Comparison of ENCODE assay signal across 10 mouse cellular contexts in the genomic region with DNA sequence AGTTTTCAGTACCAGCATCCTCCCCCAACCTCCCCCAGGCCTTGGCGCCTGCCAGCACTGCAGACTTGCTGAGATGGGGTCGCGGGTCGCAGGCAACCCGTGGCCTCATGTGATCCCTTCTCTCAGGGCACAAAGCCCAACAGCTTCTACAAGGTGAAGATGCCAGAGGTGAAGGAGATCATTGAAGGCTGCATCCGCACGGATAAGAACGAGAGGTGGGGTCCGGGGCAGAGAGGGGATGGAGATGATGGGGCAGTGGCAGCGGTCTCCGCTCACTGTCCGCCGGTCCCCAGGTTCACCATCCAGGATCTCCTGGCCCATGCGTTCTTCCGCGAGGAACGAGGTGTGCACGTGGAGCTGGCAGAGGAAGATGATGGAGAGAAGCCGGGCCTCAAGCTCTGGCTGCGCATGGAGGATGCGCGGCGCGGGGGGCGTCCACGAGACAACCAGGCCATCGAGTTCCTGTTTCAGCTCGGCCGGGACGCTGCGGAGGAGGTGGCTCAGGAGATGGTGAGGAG. TPM values are rescaled to one million over a fixed set of nuclear protein-coding genes. Genes with fewer than 3 reads are reported as not detected.
DNase-seq lines count a peak whose midpoint lies in the region; ATAC-seq and TF ChIP-seq lines count a peak whose summit lies in the region.
"Had no signal": no experiment of that assay in that cellular context is flagged by ENCODE, and none has a peak within 500 bp of the region (broad histone marks: within the 10 kb centered on the region; RNA-seq: fewer than 3 reads in every experiment).

No protein-coding gene starts in this region.

- 39% methylated on average over 31 of the region's 31 CpGs for WGBS in kidney, adult 2 months
- WGBS in embryonic facial prominence, embryonic 10.5 days = 2% methylated on average over 31 of the region's 31 CpGs
- 24% methylated on average over 31 of the region's 31 CpGs for WGBS in intestine, embryonic 15.5 days
- WGBS in neural tube, embryonic 12.5 days = 2% methylated on average over 31 of the region's 31 CpGs

- H3K9me3 ChIP-seq in embryonic facial prominence, embryonic 10.5 days = no peaks in the 10 kb centered on the region
- no peaks in the 10 kb centered on the region for H3K9me3 ChIP-seq in intestine, embryonic 15.5 days
- no peaks in the 10 kb centered on the region for H3K9me3 ChIP-seq in neural tube, embryonic 12.5 days

- peak overlapping the region; percentile 22 for H3K27ac ChIP-seq in kidney, adult 2 months (ENCODE audit: insufficient read depth, low read depth, low read length)
- H3K27ac ChIP-seq in embryonic facial prominence, embryonic 10.5 days (replicated peaks) = peak overlapping the region; percentile 5; the same call in 1 of the 2 replicates
- no peak overlapping the region for H3K27ac ChIP-seq in intestine, embryonic 15.5 days
- no peak overlapping the region for H3K27ac ChIP-seq in neural tube, embryonic 12.5 days

- no peaks in the 10 kb centered on the region for H3K27me3 ChIP-seq in kidney, adult 2 months (replicated peaks; ENCODE audit: control insufficient read depth, insufficient read depth, low read length)
- peaks cover 85% of the 10 kb centered on the region for H3K27me3 ChIP-seq in embryonic facial prominence, embryonic 10.5 days (replicated peaks; ENCODE audit: low read depth, poor library complexity, severe bottlenecking)
- H3K27me3 ChIP-seq in intestine, embryonic 15.5 days (replicated peaks) = peaks cover 7% of the 10 kb centered on the region; the same call in 1 of the 2 replicates
- peaks cover 71% of the 10 kb centered on the region for H3K27me3 ChIP-seq in neural tube, embryonic 12.5 days (replicated peaks)
- H3K27me3 ChIP-seq: CH12.LX had no signal

- H3K4me3 ChIP-seq in kidney, adult 2 months (ENCODE audit: insufficient read depth, low read depth, low read length) = peak overlapping the region; percentile 15
- peak overlapping the region; percentile 53 for H3K4me3 ChIP-seq in embryonic facial prominence, embryonic 10.5 days
- peak overlapping the region; percentile 12 for H3K4me3 ChIP-seq in intestine, embryonic 15.5 days (replicated peaks)
- H3K4me3 ChIP-seq in neural tube, embryonic 12.5 days = peak overlapping the region; percentile 27

- 0 out of 2 replicates have a peak overlapping the region, but pooled peaks have one; percentile 23 for H3K9ac ChIP-seq in intestine, embryonic 15.5 days
- peak overlapping the region; percentile 22; the same call in 1 of the 2 replicates for H3K9ac ChIP-seq in neural tube, embryonic 12.5 days

- peaks cover 7% of the 10 kb centered on the region for H3K4me1 ChIP-seq in kidney, adult 2 months (ENCODE audit: control insufficient read depth, insufficient read depth, low read length)
- peaks cover 65% of the 10 kb centered on the region for H3K4me1 ChIP-seq in embryonic facial prominence, embryonic 10.5 days
- peaks cover 28% of the 10 kb centered on the region for H3K4me1 ChIP-seq in intestine, embryonic 15.5 days (replicated peaks)
- H3K4me1 ChIP-seq in neural tube, embryonic 12.5 days = peaks cover 42% of the 10 kb centered on the region

- no peak for ATAC-seq in intestine, embryonic 15.5 days
- no peak for ATAC-seq in neural tube, embryonic 12.5 days (ENCODE audit: low FRiP score, low read depth)

- peak overlapping the region; percentile 52 for H3K4me2 ChIP-seq in intestine, embryonic 15.5 days (replicated peaks)
- H3K4me2 ChIP-seq in neural tube, embryonic 12.5 days (replicated peaks) = peak overlapping the region; percentile 61

- no peak for DNase-seq in kidney, adult 2 months
- DNase-seq in kidney, adult 8-10 months = no peak
- DNase-seq in embryonic facial prominence, embryonic 10.5 days (ENCODE audit: low spot score) = peak; percentile 64
- no peak for DNase-seq in urinary bladder, adult 18-20 months (ENCODE audit: low spot score in 2 of 2)
- DNase-seq in ovary, postnatal 36 days (ENCODE audit: low spot score) = no peak
- DNase-seq in cerebellum, postnatal 14 days = no peak
- DNase-seq: cerebellum, adult 11 months had no signal

- peaks cover 3% of the 10 kb centered on the region; the same call in 1 of the 2 replicates for H3K36me3 ChIP-seq in kidney, adult 2 months (ENCODE audit: control insufficient read depth, insufficient read depth, low read length)
- no peaks in the 10 kb centered on the region for H3K36me3 ChIP-seq in embryonic facial prominence, embryonic 10.5 days (replicated peaks)
- H3K36me3 ChIP-seq in intestine, embryonic 15.5 days = no peaks in the 10 kb centered on the region
- no peaks in the 10 kb centered on the region for H3K36me3 ChIP-seq in neural tube, embryonic 12.5 days

- TF ChIP-seq CTCF in kidney, adult 2 months (conservative IDR thresholded peaks at IDR 0.05; ENCODE audit: insufficient read depth, insufficient read length, low read depth, low read length) = no peak

- peak; percentile 17 for TF ChIP-seq POLR2A in kidney, adult 2 months (IDR thresholded peaks at IDR 0.05; ENCODE audit: low read depth, low read length)

RNA-seq across cellular contexts. Expression of a gene that starts 4.6 kb away (rescaled TPM):
- 134 and 160 TPM in 2 replicates for polyA plus RNA-seq in kidney, adult 2 months (2012; rRNA removed)
- polyA plus RNA-seq in embryonic facial prominence, embryonic 10.5 days (2016; fragmentation: Nextera tagmentation; extraction: Ambion mirVana) = 6.0 and 8.3 TPM in 2 replicates
- 12.3 and 12.7 TPM in 2 replicates for polyA plus RNA-seq in intestine, embryonic 15.5 days (2015; fragmentation: Nextera tagmentation; extraction: Ambion mirVana)
- polyA plus RNA-seq in neural tube, embryonic 12.5 days (2016; fragmentation: Nextera tagmentation; extraction: Ambion mirVana) = 6.2 and 7.5 TPM in 2 replicates

RNA-seq across cellular contexts. Expression of a gene that starts 11.5 kb away (rescaled TPM):
- 112 and 116 TPM in 2 replicates for polyA plus RNA-seq in kidney, adult 2 months (2012; rRNA removed)
- 124 TPM in 2 replicates for polyA plus RNA-seq in embryonic facial prominence, embryonic 10.5 days (2016; fragmentation: Nextera tagmentation; extraction: Ambion mirVana)
- polyA plus RNA-seq in intestine, embryonic 15.5 days (2015; fragmentation: Nextera tagmentation; extraction: Ambion mirVana) = 135 and 142 TPM in 2 replicates
- polyA plus RNA-seq in neural tube, embryonic 12.5 days (2016; fragmentation: Nextera tagmentation; extraction: Ambion mirVana) = 101 and 103 TPM in 2 replicates

RNA-seq across cellular contexts. Expression of a gene that starts 13.8 kb away (rescaled TPM):
- polyA plus RNA-seq in kidney, adult 2 months (2012; rRNA removed) = 1.3 and 1.6 TPM in 2 replicates
- polyA plus RNA-seq in embryonic facial prominence, embryonic 10.5 days (2016; fragmentation: Nextera tagmentation; extraction: Ambion mirVana) = 1.3 and 1.4 TPM in 2 replicates
- polyA plus RNA-seq in intestine, embryonic 15.5 days (2015; fragmentation: Nextera tagmentation; extraction: Ambion mirVana) = 0.72 and 1.1 TPM in 2 replicates
- polyA plus RNA-seq in neural tube, embryonic 12.5 days (2016; fragmentation: Nextera tagmentation; extraction: Ambion mirVana) = 1.1 and 1.3 TPM in 2 replicates

RNA-seq across cellular contexts. Expression of a gene that starts 13.9 kb away (rescaled TPM):
- 540 and 572 TPM in 2 replicates for polyA plus RNA-seq in kidney, adult 2 months (2012; rRNA removed)
- polyA plus RNA-seq in embryonic facial prominence, embryonic 10.5 days (2016; fragmentation: Nextera tagmentation; extraction: Ambion mirVana) = 200 and 203 TPM in 2 replicates
- polyA plus RNA-seq in intestine, embryonic 15.5 days (2015; fragmentation: Nextera tagmentation; extraction: Ambion mirVana) = 250 and 261 TPM in 2 replicates
- polyA plus RNA-seq in neural tube, embryonic 12.5 days (2016; fragmentation: Nextera tagmentation; extraction: Ambion mirVana) = 201 and 213 TPM in 2 replicates

RNA-seq across cellular contexts. Expression of a gene that starts 19.2 kb away (rescaled TPM):
- 75.9 and 86.6 TPM in 2 replicates for polyA plus RNA-seq in kidney, adult 2 months (2012; rRNA removed)
- 66.4 and 68.4 TPM in 2 replicates for polyA plus RNA-seq in embryonic facial prominence, embryonic 10.5 days (2016; fragmentation: Nextera tagmentation; extraction: Ambion mirVana)
- 98.5 and 114 TPM in 2 replicates for polyA plus RNA-seq in intestine, embryonic 15.5 days (2015; fragmentation: Nextera tagmentation; extraction: Ambion mirVana)
- 73.4 and 79.4 TPM in 2 replicates for polyA plus RNA-seq in neural tube, embryonic 12.5 days (2016; fragmentation: Nextera tagmentation; extraction: Ambion mirVana)

Comparison
In these comparisons a context has a peak if more than half of its experiments do, and no peak if none do; other contexts are left out.
1. H3K27ac ChIP-seq: peak in kidney, adult 2 months (single experiment) and embryonic facial prominence, embryonic 10.5 days (single experiment); none in intestine, embryonic 15.5 days (single experiment) and neural tube, embryonic 12.5 days (single experiment).
2. Peak in every context shown above with its lines, with median percentiles within 50 percentile points of each other: H3K4me3 ChIP-seq.